Mouse (Mus musculus): ENCODE measurements around the gene Ankrd27. TPM values are rescaled to one million over a fixed set of nuclear protein-coding genes. Genes with fewer than 3 reads are reported as not detected.

Ankrd27 gene
- total RNA-seq (2021), result 10 to 100 TPM; 11.0 to 11.5 TPM
- long read RNA-seq, experiment 1, full-length matches to known transcripts, result 21 of 32 reads
- long read RNA-seq, experiment 1, partial matches to known transcripts, result 0 of 32 reads
- long read RNA-seq, experiment 1, other reads (novel, unspliced or antisense), result 11 of 32 reads
- long read RNA-seq, experiment 2, full-length matches to known transcripts, result 13 of 18 reads
- long read RNA-seq, experiment 2, partial matches to known transcripts, result 0 of 18 reads
- long read RNA-seq, experiment 2, other reads (novel, unspliced or antisense), result 5 of 18 reads

- intact Hi-C loops (cut with DNase I), result loop anchor here (5.0 kb wide), 2 partner anchors 34 to 61 kb away; partner anchors contain the start of gene Pdcd5
- Histone ChIP-seq H3K4me3 (peak within 1 kb of the TSS; percentile 76), H3K27ac (peak within 1 kb of the TSS; percentile 90)
- peak; percentile 94 for DNase-seq
- no peak for TF ChIP-seq CTCF (IDR thresholded peaks at IDR 0.05)
Measured at GRCm38 (mm10) chr7:35586055-35586905, at the start of gene Ankrd27. Gene Ankrd27, plus strand, starts transcription at chr7:35586244.

- Histone ChIP-seq H3K4me3 (no peak within 1 kb of the TSS), H3K27ac (no peak within 1 kb of the TSS)
- DNase-seq, result no peak
- intact Hi-C loops (cut with DNase I), result no loop called here
- no peak; the same call in 1 of the 2 replicates for TF ChIP-seq CTCF (IDR thresholded peaks at IDR 0.05)
Measured at GRCm38 (mm10) chr7:35537562-35537961, 48.5 kb upstream of the Ankrd27 start, which contains the start of gene Tdrd12. Gene Tdrd12, minus strand, starts transcription at chr7:35537745.

GRCm38 (mm10) chr7:35545881-35546280, 40.2 kb upstream of the Ankrd27 start:
- TF ChIP-seq CTCF (IDR thresholded peaks at IDR 0.05), result peak; percentile 88
- peak; percentile 58 for DNase-seq

GRCm38 (mm10) chr7:35553751-35554604, 32.1 kb upstream of the Ankrd27 start:
- peak; percentile 50 for TF ChIP-seq CTCF (IDR thresholded peaks at IDR 0.05)
- Histone ChIP-seq H3K27ac (peak overlapping the region; percentile 99), H3K4me3 (peak overlapping the region; percentile 79)
- intact Hi-C loops (cut with DNase I), result loop anchor here (5.0 kb wide), 1 partner anchor 33 kb away; the partner anchor contains the start of genes Ankrd27 and Rgs9bp
- peak; percentile 33 for DNase-seq

More at GRCm38 (mm10) chr7:35545881-35546280, 40.2 kb upstream of the Ankrd27 start:
- intact Hi-C loops (cut with DNase I), result loop anchor here (1.0 to 5.0 kb wide), 2 partner anchors 90 to 196 kb away; no protein-coding TSS in a partner anchor
- no peak overlapping the region for H3K27ac ChIP-seq
- H3K4me3 ChIP-seq, result no peak overlapping the region

GRCm38 (mm10) chr7:35554605-35555175, 31.4 kb upstream of the Ankrd27 start:
- Histone ChIP-seq H3K4me3 (peak overlapping the region; percentile 79), H3K27ac (peak overlapping the region; percentile 99)
- no peak for TF ChIP-seq CTCF (IDR thresholded peaks at IDR 0.05)
- intact Hi-C loops (cut with DNase I), result loop anchor here (5.0 kb wide), 2 partner anchors 33 to 93 kb away; partner anchors contain the start of genes Ankrd27, Pdcd5 and Rgs9bp
- peak; percentile 27 for DNase-seq

- TF ChIP-seq CTCF (IDR thresholded peaks at IDR 0.05), result no peak
- intact Hi-C loops (cut with DNase I), result loop anchor here (5.0 kb wide), 1 partner anchor 92 kb away; the partner anchor contains the start of gene Pdcd5
- peak; percentile 93 for DNase-seq
- H3K4me3 ChIP-seq, result peak overlapping the region; percentile 79
- H3K27ac ChIP-seq, result peak overlapping the region; percentile 99
Measured at GRCm38 (mm10) chr7:35555224-35556204, 30.5 kb upstream of the Ankrd27 start.

- H3K27ac ChIP-seq, result peak within 1 kb of the TSS; percentile 99
- peak within 1 kb of the TSS; percentile 79 for H3K4me3 ChIP-seq
- intact Hi-C loops (cut with DNase I), result loop anchor here (5.0 kb wide), 1 partner anchor 91 kb away; the partner anchor contains the start of gene Pdcd5
- no peak for DNase-seq
- no peak for TF ChIP-seq CTCF (IDR thresholded peaks at IDR 0.05)
Measured at GRCm38 (mm10) chr7:35556205-35556603, 29.8 kb upstream of the Ankrd27 start, which contains the start of gene Nudt19. Gene Nudt19, minus strand, starts transcription at chr7:35556304.

- Histone ChIP-seq H3K4me3 (no peak overlapping the region), H3K27ac (no peak overlapping the region)
- no peak for DNase-seq
- TF ChIP-seq CTCF (IDR thresholded peaks at IDR 0.05), result no peak
- intact Hi-C loops (cut with DNase I), result loop anchor here (5.0 kb wide), 1 partner anchor 90 kb away; the partner anchor contains the start of gene Pdcd5
Measured at GRCm38 (mm10) chr7:35556905-35557304, 29.1 kb upstream of the Ankrd27 start.

GRCm38 (mm10) chr7:35557577-35557976, 28.5 kb upstream of the Ankrd27 start:
- no peak for TF ChIP-seq CTCF (IDR thresholded peaks at IDR 0.05)
- intact Hi-C loops (cut with DNase I), result loop anchor here (5.0 kb wide), 1 partner anchor 90 kb away; the partner anchor contains the start of gene Pdcd5
- no peak overlapping the region for H3K27ac ChIP-seq
- no peak for DNase-seq
- H3K4me3 ChIP-seq, result no peak overlapping the region

- TF ChIP-seq CTCF (IDR thresholded peaks at IDR 0.05), result no peak
- intact Hi-C loops (cut with DNase I), result loop anchor here (5.0 kb wide), 1 partner anchor 89 kb away; the partner anchor contains the start of gene Pdcd5
Measured at GRCm38 (mm10) chr7:35558681-35559080, 27.4 kb upstream of the Ankrd27 start.

More at GRCm38 (mm10) chr7:35558681-35559080, 27.4 kb upstream of the Ankrd27 start:
- no peak overlapping the region for H3K4me3 ChIP-seq
- DNase-seq, result no peak
- no peak overlapping the region for H3K27ac ChIP-seq

All from gastrocnemius, adult 2 months (tissue).